Mouse (Mus musculus) cerebellum, adult 2 months (tissue): ENCODE data around the gene Ndufa3. TPM values are rescaled to one million over a fixed set of nuclear protein-coding genes. Genes with fewer than 3 reads are reported as not detected.
"Not testable (repeated sequence)": the region's sequence is repeated elsewhere in the genome, so short reads cannot be mapped to it uniquely, and the experiment has no call there.

ENCODE experiments used
- DNase-seq, 2 experiments: peaks; one replicate each; pipeline ENCODE4 v3.0.0; 2021
- H3K27ac ChIP-seq: fragments of 200-500 bp; 2 replicates; pipeline ENCODE4 v1.5.1; 2012; ENCODE audit warnings: low read length, control low read depth, inconsistent platforms; ENCODE audit not compliant: insufficient read depth
- H3K27me3 ChIP-seq: fragments of 200-500 bp; 2 replicates; pipeline ENCODE4 v1.6.1; 2012; ENCODE audit warnings: inconsistent platforms, mild to moderate bottlenecking, low read length, moderate library complexity; ENCODE audit not compliant: control insufficient read depth, insufficient read depth
- H3K4me1 ChIP-seq: fragments of 200-500 bp; 2 replicates; pipeline ENCODE4 v1.6.1; 2011; ENCODE audit warnings: low read length; ENCODE audit not compliant: control insufficient read depth, insufficient read depth
- H3K4me3 ChIP-seq: fragments of 200-500 bp; replicated peaks from 2 replicates; pipeline ENCODE3; 2011; ENCODE audit warnings: mild to moderate bottlenecking, low read depth, low read length, control low read depth; ENCODE audit not compliant: insufficient read depth
- CTCF ChIP-seq: fragments of 200-500 bp; IDR thresholded peaks from 2 replicates; pipeline ENCODE4 v1.5.1; 2011; ENCODE audit warnings: low read depth, mild to moderate bottlenecking, control low read depth, low read length, moderate library complexity, borderline replicate concordance; ENCODE audit not compliant: insufficient read depth
- POLR2A ChIP-seq: fragments of 200-500 bp; IDR thresholded peaks from 2 replicates; pipeline ENCODE4 v1.6.1; 2011; ENCODE audit warnings: low read length, control low read depth, borderline replicate concordance; ENCODE audit not compliant: insufficient read depth
- WGBS: fragments of 180-500 bp; shearing (Covaris S2); methylation state at CpG from one replicate; pipeline ENCODE4 v1.1.7; 2018; 5-methylcytosine and 5-hydroxymethylcytosine counted together
- polyA plus RNA-seq: library from polyadenylated mRNA; depleted of rRNA; stranded (reverse); fragments of >200 nt; gene quantifications from 2 replicates; pipeline ENCODE4 v1.2.3, GENCODE M21; 2012; rRNA removed

Ndufa3 gene
- polyA plus RNA-seq = 426 and 441 TPM in 2 replicates

DNA sequence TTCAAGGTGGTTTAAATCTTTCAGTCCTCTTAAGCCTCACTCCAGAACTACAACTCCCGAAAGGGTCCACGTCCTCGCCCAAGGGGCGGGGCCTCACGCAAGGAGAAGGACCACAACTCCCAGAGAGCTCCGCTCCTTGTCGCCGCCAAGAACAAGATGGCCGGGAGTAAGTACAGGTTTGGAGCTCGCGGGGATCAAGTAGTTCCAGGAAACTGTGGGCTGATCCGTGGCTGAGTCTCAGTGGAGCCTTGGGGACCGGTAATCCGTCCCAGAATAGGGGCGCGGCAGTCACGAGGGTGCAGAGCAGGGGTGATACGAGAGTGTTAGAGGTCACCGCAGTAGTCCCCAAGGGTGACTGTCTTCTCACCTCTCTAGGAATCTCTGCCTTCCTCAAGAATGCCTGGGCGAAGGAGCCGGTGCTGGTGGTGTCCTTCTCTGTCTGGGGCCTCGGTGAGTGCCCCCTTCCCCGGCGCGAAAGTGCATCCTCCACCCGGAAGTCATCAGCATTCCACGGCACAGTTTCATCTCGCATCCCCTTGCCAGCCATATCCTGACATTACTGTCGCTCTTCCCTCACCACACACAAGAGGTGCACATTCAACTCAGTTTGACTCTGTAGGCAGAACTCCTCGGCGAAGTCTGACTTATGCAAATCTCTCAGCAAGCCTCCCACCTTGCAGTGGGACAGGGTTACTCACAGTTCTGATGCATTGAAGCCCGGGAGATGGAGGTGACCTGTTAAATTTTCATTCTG, at the start of gene Ndufa3:
Gene Ndufa3 (plus strand): TSS at position 132 of the 754 bp plus-strand sequence.
- peak; percentile 87 to 92 for DNase-seq
- WGBS = under 1% methylated on average over 32 of the region's 32 CpGs
- Histone ChIP-seq H3K4me1 (no peaks in the 10 kb centered on the region), H3K27me3 (no peaks in the 10 kb centered on the region), H3K4me3 (peak within 1 kb of the TSS; percentile 97), H3K27ac (peak within 1 kb of the TSS; percentile 80)
- TF ChIP-seq POLR2A (peak; percentile 87; the same call in 1 of the 2 replicates), CTCF (no peak)

GRCm38 (mm10) chr7:3569725-3570124, 47.4 kb upstream of the Ndufa3 start:
- Histone ChIP-seq H3K4me1 (no peaks in the 10 kb centered on the region), H3K4me3 (no peak overlapping the region), H3K27ac (no peak overlapping the region), H3K27me3 (no peaks in the 10 kb centered on the region)
- WGBS = 59% methylated on average over 6 of the region's 6 CpGs
- TF ChIP-seq POLR2A (no peak), CTCF (no peak)
- no peak for DNase-seq

DNA sequence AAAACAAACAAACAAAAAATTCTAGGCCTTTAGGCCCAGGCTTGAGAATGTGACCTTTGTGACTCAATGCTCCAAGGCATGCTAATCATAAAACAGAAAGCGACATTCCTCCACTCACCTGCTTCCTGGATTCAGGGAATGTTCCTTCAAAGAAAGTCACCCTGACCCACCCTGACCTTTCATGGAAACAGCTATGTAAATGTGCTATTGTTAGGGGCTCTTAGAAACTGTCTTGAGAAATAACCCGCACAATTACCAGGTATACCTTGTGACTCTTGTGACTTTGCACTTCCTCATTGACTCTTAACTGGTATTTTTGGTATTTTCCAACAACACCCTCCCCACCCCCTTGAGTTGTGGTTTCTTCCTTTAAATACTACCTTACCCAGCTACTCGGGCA, 46.6 kb upstream of the Ndufa3 start:
- H3K4me1 ChIP-seq, H3K27ac ChIP-seq, H3K27me3 ChIP-seq, H3K4me3 ChIP-seq, DNase-seq: not testable (repeated sequence)
- WGBS = 91% methylated on average over 3 of the region's 3 CpGs

- DNase-seq = no peak
- no peak overlapping the region for H3K4me3 ChIP-seq
- H3K4me1 ChIP-seq = no peaks in the 10 kb centered on the region
- TF ChIP-seq CTCF (no peak), POLR2A (no peak)
- no peak overlapping the region for H3K27ac ChIP-seq
- no peaks in the 10 kb centered on the region for H3K27me3 ChIP-seq
- WGBS = 71% methylated on average over 1 of the region's 1 CpGs
These were observed 45.3 kb upstream of the Ndufa3 start for GRCm38 (mm10) chr7:3571847-3572246.

DNA sequence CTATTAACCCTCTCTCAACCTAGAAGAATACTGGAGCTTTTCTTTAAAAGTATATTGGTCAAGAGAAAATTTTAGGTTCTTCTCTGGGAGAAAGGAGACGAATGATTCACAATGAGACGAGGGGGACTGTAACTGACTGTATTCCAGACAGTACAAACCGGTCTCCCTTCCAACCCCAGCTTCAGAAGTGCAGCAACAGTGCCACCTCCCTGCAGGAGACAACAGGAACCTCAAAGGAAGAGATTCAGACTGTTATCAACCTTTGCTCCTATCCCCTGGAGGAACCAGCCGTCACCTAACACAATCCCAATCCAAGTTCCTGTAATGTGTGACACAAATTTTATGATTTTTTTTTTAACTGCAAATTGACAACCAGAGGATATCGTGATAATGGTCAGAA, 43.0 kb upstream of the Ndufa3 start:
- Histone ChIP-seq H3K4me1 (no peaks in the 10 kb centered on the region), H3K27ac (no peak overlapping the region), H3K27me3 (no peaks in the 10 kb centered on the region), H3K4me3 (no peak overlapping the region)
- DNase-seq = no peak
- 59% methylated on average over 5 of the region's 5 CpGs for WGBS
- TF ChIP-seq POLR2A (no peak), CTCF (no peak)

DNA sequence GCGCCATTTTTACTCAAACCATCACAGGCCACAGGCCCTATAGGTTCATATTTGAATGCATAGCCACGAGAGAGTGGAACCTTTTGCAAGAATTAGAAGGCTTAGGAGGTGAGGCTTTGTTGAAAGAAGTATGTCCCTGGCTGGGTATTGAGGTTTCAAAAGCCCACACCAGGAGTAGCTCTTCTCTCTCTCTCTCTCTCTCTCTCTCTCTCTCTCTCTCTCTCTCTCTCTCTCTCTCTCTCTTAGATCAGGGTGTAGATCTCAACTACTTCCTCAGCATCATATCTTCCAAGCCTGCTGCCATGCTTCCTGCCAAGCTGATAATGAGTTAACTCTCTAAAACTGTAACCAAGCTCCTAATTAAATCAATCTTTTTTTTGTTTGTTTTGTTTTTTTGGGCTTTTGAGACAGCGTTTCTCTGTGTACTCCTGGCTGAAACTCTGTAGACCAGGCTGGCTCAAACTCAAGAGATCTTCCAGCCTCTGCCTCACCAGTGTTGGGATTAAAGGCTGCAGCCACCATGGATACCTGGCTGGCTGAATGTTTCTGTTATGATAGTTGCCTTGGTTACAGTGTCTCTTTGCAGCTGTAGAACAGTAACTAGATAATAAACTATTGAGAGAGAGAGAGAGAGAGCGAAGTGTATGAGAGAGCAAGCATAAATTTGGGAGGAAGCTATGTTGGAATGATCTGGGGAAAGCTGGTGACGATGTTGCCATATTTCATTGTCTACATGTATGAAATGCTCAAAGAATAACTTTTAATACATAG, 40.6 kb upstream of the Ndufa3 start:
- H3K4me1 ChIP-seq = no peaks in the 10 kb centered on the region
- TF ChIP-seq CTCF (no peak), POLR2A (no peak)
- no peak overlapping the region for H3K27ac ChIP-seq
- 74% methylated on average over 5 of the region's 5 CpGs for WGBS
- H3K4me3 ChIP-seq = no peak overlapping the region
- no peaks in the 10 kb centered on the region for H3K27me3 ChIP-seq
- DNase-seq = no peak

GRCm38 (mm10) chr7:3578196-3578595, 39.0 kb upstream of the Ndufa3 start:
- Histone ChIP-seq H3K27ac (no peak overlapping the region), H3K27me3 (no peaks in the 10 kb centered on the region), H3K4me1 (no peaks in the 10 kb centered on the region), H3K4me3 (no peak overlapping the region)
- 65% methylated on average over 2 of the region's 2 CpGs for WGBS
- no peak for DNase-seq
- TF ChIP-seq POLR2A (no peak), CTCF (no peak)

DNA sequence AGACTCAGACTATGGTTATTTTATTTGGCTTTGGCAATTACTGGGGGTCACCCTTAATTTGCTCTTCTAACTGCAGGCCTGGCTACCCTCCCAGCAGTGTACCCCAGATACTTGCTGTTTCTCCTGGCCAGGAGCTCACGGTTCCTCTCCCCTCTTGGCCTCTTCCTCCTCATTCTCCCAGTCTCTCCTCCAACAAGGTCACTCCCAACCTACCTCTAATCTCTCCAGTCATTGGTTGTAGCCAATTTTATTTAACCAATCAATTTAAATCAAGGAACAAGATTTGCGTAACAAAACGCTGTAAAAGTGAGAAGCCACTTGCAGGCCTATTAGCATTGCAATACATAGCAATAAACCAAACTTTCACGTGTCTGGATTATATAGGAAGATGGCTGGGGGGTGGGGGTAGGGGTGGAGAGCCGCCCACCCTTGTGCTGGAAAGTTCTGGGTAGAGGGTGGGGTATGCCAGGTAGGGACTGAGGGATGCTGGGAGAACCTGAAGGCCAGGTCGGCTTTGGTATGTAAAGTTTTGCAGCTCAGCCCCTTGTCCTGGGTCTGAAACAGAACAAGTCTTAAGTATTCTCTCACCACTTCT, 38.1 kb upstream of the Ndufa3 start:
- no peak for DNase-seq
- H3K27me3 ChIP-seq = no peaks in the 10 kb centered on the region
- no peak overlapping the region for H3K4me3 ChIP-seq
- H3K27ac ChIP-seq = no peak overlapping the region
- no peaks in the 10 kb centered on the region for H3K4me1 ChIP-seq
- WGBS = 65% methylated on average over 6 of the region's 6 CpGs
- TF ChIP-seq CTCF (no peak), POLR2A (no peak)
